Mouse (Mus musculus) right cerebral cortex, postnatal 25 days (tissue): Measurements from ENCODE around the gene Mgat3.

Experiments
- DNase-seq: peaks from one replicate; pipeline ENCODE4 v3.0.0; 2022

Gene Mgat3

GRCm38 (mm10) chr15:80263610-80264575 lies 90.4 kb downstream of the Mgat3 start, which contains the start of gene Rps19bp1:
Rps19bp1 (minus strand) TSS chr15:80264315.
- peak; percentile 85 for DNase-seq
